16 mouse cellular contexts compared by ENCODE assay signal in the genomic region with DNA sequence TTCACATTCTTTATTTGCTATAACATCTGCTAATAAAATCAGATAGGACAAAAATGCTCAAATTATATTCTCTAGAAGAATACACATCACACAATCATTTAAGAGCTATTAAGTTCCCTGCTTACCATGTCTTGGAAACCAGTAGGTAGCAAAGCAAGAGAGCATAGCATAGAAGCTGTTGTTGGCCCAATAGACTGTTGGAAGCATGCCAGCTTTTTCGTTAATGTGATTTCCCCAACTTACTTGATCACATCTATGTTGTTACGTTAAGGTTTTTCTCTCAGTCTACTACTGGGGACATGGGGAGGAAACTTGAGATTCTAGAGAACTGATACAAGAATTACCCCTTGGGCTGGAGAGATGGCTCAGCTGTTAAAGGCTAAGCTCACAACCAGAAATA.
"Had no signal": no experiment of that assay in that cellular context is flagged by ENCODE, and none has a peak within 500 bp of the region (broad histone marks: within the 10 kb centered on the region; RNA-seq: fewer than 3 reads in every experiment).

No protein-coding gene starts in this region.

- H3K4me3 ChIP-seq: lung, embryonic 15.5 days; midbrain, embryonic 10.5 days; midbrain, embryonic 12.5 days; myocyte; neural tube, embryonic 13.5 days; stomach, embryonic 15.5 days had no signal

- H3K4me2 ChIP-seq: lung, embryonic 15.5 days; midbrain, embryonic 12.5 days; neural tube, embryonic 13.5 days; stomach, embryonic 15.5 days had no signal

- H3K36me3 ChIP-seq: lung, embryonic 15.5 days; midbrain, embryonic 10.5 days; midbrain, embryonic 12.5 days; neural tube, embryonic 13.5 days; stomach, embryonic 15.5 days had no signal

- H3K4me1 ChIP-seq: lung, embryonic 15.5 days; stomach, embryonic 15.5 days had no signal

- H3K27ac ChIP-seq: lung, embryonic 15.5 days; midbrain, embryonic 10.5 days; midbrain, embryonic 12.5 days; neural tube, embryonic 13.5 days; stomach, embryonic 15.5 days; stomach, postnatal 0 days had no signal

- H3K27me3 ChIP-seq: lung, embryonic 15.5 days; neural tube, embryonic 13.5 days; stomach, embryonic 15.5 days had no signal

- ATAC-seq: midbrain, embryonic 16.5 days had no signal

- H3K9ac ChIP-seq: lung, embryonic 15.5 days; midbrain, embryonic 12.5 days; neural tube, embryonic 13.5 days; stomach, embryonic 15.5 days had no signal

- H3K9me3 ChIP-seq: lung, embryonic 15.5 days; midbrain, embryonic 10.5 days; midbrain, embryonic 12.5 days; neural tube, embryonic 13.5 days; stomach, embryonic 15.5 days had no signal

- DNase-seq: lung, adult 18-20 months; lung, postnatal 10 days; lung, postnatal 4 days; midbrain, embryonic 14.5 days; right cerebral cortex, postnatal 14 days; thymus, adult 2 months; thymus, postnatal 25 days; thymus, postnatal 4 days had no signal
